Mouse (Mus musculus) left cerebral cortex, adult 18-20 months (tissue): ENCODE data around the gene Ly6f. TPM values are rescaled to one million over a fixed set of nuclear protein-coding genes. Genes with fewer than 3 reads are reported as not detected.
"Not testable (repeated sequence)": the region's sequence is repeated elsewhere in the genome, so short reads cannot be mapped to it uniquely, and the experiment has no call there.

Experiments used
- DNase-seq, 2 experiments: peaks; one replicate each; pipeline ENCODE4 v3.0.0; 2021 to 2022; ENCODE audit warnings: low spot score in 2 of 2, mixed read lengths in 1 of 2
- long read RNA-seq, 2 experiments: library from polyadenylated mRNA; stranded (forward); transcript quantifications; one replicate each; pipeline ENCODE4 v2.0.0; 2021
- total RNA-seq, 2 experiments: library from RNA; stranded (reverse); gene quantifications; 2 replicates each; pipeline ENCODE4 v1.2.3; 2021

Gene Ly6f
- total RNA-seq: not detected
- long read RNA-seq, experiment 1: 0 reads
- long read RNA-seq, experiment 2: 0 reads

DNA sequence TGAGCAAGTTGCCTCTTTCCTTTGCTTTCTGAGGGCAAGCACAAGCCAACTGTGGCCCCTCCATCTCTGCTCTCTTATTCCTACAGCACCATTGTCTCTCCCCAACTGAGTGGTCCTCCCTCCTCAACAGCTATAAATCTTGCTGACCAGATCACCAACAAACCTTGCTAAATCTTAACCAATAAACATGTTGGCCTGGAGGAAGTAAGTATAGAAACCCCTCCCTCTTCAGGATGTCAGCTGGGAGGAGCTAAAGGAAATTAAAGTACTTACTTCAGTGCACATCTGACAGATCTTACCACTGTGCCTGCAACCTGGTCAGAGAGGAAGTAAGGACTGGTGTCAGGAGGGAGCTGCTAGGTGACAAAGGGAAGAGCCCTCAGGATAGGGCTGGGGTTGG lies at the start of gene Ly6f:
TSS of gene Ly6f (plus strand) at position 301 of the 400 bp plus-strand sequence.
- DNase-seq: no peak

- no peak for DNase-seq
These were observed 46.3 kb upstream of the Ly6f start for GRCm38 (mm10) chr15:75221942-75222341.

DNA sequence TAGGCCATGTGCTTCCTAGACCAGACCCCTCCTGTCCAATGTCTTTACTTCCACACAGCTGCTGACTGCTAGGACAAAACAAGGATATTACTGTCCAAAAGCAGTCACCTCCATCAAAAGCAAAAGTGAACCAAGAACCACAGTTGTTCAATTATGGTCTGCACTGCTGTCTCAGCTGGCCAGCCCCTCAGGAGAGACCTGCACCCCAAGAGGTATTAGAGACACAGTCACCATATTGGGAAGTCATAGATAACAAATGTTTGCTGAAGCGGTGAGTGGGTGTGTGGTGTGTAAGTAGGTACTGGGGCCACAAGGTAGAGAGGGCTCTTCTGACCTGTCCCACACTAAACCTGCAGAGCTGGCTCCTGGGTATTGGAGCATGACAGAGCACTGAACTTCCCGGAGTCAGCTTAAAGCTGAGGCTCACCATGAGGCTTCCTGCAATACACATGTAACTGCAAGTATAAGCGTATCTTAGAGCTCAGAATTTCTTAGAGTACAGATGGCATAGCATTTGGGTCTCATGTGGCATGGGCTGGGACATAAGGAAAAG lies 30.4 kb upstream of the Ly6f start:
- no peak for DNase-seq

- DNase-seq: no peak
These were observed 27.7 kb upstream of the Ly6f start for GRCm38 (mm10) chr15:75240558-75240957.

DNA sequence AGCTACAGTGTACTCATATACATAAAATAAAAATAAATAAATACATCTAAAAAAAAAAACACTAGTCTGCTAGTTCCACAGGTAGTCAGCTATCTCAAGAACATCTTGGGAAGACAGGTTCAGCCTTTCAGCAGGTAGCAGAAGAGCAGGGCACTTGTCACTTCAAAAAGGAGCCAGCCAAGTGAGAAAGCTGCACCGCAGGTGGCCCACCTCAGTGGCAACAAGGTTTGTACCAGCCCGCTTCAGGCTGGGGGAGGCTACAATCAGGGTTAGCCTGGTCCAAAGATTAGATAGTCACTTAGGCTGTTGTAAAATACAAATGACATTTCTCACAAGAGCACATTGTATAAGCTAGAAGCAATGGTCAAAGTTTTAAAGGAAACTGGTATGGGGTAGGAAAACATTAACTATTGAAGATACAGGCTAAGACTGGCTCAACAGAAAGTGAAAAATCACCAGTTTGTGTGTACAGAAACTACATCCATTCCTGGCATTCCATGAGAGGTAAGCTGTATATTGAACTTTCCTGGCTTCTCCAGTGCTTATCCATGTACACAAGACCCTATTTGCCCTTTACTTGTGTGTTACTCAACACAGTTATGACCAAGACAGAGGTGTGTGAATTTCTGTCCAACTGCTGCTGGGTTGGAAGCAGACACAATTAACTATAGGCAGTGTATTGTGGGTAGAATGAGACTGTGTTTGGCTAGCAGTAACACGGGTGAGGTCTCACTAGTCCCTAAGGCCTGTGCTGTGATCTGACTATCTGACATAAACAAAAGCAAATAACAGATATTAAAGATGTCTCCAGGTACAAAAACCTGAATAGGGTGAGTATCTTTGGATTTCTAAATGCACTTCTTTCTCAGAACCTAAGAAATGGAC lies 25.2 kb upstream of the Ly6f start:
- DNase-seq: no peak

DNA sequence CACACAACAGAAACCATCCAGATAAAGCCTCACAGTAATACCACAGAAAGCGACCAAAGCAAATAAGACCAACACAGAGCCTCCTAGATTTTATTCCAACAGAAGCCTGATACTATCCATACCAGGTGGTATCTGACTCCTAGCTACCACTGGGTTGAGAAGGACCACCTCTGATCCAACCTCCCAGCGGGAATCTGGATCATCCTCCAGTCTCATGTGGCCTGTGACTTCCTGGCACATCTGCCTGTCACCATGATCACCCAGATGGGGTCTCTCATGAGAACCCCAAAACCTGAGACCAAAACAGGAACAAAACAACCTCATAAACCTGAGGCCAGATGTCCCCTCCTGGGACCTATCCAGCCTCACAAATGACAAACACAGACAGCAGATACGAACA lies 13.6 kb upstream of the Ly6f start:
- DNase-seq: no peak

- no peak for DNase-seq
These were observed 2.4 kb upstream of the Ly6f start for GRCm38 (mm10) chr15:75265863-75266262.

DNA sequence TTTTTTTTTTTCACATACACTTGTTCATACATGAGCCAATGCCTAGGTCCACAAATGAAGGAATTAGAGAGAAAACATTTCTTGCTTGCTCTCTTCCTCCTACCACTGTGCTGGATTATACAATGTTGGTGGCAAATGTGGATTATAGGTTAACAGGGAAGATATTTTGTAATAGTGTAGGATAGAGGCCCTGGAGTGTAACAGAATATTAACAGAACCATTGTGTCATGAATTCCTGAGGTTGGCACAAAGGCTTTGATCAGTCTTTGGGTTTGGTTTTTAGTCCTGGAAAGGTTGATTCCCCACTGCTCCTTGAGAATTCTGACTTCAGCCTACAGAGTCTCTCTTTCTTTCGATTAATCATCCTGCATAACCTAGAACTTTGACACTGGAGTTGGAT lies 1.6 kb upstream of the Ly6f start:
- DNase-seq: no peak

DNA sequence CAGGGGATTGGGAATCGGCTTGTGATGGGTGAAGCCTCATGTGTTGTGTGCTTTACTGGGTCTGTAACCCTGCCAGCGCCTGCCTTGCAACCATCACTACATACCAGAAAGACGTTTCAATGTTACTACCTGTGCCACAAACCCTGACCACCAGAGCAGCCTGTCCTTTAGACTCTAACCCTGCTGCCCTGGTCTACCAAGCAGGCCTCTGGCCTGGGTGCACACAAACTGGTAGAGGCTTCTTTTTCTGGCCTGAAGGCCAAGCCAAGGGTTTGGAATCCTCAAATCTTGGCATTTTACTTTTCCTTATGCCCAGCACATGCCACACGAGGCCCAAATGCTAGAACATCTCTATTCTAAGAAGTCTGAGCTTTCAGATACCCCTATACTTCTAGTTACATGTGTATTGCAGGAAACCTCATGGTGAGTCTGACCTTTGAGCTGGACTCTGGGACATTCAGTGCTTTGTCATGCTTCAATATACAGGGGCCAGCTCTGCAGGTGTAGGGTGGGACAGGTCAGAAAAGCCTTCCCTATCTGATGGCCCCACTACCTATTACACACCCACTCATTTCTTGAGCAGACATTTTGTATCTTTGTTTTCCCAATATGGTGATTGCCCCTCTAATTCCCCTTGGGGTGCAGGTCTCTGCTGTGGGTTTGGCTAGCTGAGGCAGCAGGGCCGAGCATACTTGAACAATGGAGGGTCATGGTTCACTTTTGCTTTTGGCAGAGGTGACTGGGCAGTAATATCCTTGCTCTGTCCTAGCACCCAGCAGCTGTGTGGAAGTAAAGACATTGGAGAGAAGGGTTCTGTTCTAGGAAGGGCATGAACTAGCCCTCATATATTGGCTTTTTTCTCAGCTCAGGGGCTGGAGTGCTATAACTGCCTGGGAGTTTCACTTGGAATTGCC lies 952 bp downstream of the Ly6f start:
- no peak for DNase-seq

- DNase-seq: no peak
These were observed 1.9 kb downstream of the Ly6f start for GRCm38 (mm10) chr15:75270169-75270568.

- no peak for DNase-seq
These were observed 2.6 kb downstream of the Ly6f start for GRCm38 (mm10) chr15:75270691-75271362.

GRCm38 (mm10) chr15:75271426-75271825 lies 3.2 kb downstream of the Ly6f start:
- DNase-seq: no peak

DNA sequence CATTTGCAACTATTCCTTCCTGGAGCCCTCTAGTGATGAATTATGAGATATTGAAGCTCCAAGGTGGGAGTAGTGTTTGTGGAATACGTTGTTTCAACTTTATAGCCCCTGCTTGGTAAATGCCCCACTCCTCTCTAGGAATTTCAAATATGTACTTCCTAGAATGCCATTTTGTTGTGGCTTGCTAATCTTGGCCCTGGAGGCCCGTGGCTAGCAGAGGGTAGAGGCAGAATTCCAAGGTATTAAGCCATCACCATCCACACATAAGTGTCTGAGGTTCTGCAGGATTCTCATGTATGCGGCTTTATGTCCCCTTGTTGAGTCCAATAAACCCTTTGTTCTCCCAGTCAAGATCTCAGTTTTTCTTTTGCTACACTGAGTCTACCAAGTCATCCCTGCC lies 3.7 kb downstream of the Ly6f start:
- no peak for DNase-seq

DNA sequence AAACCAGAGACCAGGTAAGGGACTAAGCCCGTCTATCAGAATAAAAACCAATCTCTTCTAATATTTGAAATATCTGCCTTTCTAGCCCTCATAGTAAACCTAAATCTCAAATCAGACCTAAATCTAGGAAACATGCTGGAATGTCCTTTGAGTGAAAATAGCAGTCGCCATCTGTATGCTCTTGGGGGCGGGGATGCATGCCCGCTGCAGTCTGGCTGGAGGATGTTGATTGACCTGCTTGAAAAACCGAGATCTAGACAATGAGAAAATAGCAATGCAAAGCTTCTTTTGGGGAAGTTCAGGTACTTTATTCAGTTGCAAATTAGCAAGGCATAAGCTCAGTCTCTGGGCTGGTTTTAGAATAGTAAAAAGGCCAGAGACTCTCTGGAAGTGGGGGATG lies 13.8 kb downstream of the Ly6f start:
- DNase-seq: not testable (repeated sequence)

GRCm38 (mm10) chr15:75286512-75286911 lies 18.3 kb downstream of the Ly6f start:
- DNase-seq: not testable (repeated sequence)

DNA sequence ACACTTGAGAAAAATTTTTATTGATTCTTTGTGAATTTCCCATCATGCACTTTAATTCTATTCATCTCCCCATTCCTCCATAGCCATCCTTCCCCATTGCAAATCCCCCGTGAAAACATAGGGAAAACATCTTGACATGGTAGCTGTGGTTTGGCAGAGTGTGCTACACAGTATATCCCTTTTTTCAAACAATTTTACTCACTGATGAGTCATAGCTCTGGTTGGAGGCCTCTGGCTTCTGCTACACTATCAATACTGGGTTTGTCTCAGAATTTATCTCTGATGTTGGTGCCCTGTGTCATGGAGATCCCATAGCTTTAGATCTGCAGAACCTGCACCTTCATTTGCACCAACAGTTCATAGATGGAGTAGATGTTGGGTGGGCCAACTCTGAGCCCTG lies 24.2 kb downstream of the Ly6f start:
- no peak for DNase-seq

DNA sequence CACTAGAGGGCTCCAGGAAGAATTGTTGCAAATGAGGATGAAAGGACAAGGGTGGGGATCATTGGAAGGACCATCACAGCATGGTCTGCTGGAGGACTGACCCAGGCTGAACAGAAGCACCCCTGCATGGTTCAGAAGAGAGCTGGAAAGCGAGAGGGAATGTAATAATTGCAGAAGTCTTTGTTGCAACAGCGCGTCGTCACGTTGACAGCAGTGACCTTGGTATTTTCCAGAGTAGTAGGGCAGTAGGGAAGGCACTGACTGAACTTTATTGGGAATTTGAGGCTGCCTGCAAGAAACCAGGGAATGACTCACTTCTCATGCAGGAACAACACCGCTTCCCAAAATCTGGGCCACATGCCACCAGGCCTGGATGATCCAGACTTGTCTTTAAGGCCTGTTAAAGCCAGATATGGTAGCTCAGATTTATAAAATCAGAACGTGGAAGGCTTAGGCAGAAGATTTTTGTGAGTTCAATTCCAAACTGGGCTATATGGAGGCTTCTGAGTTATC lies 25.7 kb downstream of the Ly6f start:
- DNase-seq: no peak

GRCm38 (mm10) chr15:75306101-75306500 lies 37.9 kb downstream of the Ly6f start:
- no peak for DNase-seq

GRCm38 (mm10) chr15:75309186-75309585 lies 41.0 kb downstream of the Ly6f start:
- DNase-seq: no peak

DNA sequence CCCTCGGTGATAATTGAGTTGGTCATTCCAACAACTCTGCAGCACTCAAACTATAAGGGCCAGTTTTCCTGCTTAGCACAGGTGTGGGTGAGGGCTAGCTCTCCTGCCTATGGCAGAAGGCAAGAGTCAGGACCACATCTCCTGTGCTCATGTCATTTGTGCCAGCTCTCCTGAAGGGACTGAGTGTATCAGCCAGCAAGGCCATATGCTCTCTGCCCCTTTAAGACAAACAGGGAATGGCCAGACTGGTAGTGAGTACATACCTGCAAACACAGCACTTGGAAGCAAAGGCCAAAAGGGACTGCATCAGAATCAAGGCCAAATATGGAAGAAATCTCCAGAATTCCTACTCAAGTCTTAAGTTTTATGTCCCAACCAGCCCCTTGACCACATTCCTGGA lies 41.7 kb downstream of the Ly6f start:
- DNase-seq: no peak

GRCm38 (mm10) chr15:75314421-75314820 lies 46.2 kb downstream of the Ly6f start:
- no peak for DNase-seq
